In the genomic region with DNA sequence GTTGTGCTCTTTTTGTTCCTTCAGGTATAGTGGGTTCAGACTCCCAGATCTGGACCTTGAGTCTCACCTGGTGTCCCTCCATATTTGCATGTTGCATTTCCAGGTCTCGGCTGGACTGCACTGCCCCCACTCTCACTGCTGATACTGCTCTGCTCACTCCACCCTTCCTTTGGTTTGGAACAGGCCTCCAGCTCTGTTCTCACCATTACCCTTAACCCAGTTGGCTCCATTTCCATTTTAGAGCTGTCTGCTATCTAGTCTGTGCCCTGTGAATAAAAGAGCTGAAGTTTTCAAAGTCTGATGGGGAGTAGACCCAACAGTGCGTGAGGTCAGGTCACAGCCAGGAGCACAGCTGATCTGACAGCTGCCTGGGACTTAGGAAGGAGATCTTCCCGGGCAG, we compare ENCODE assay signal across 18 mouse cellular contexts. TPM values are rescaled to one million over a fixed set of nuclear protein-coding genes. Genes with fewer than 3 reads are reported as not detected.
DNase-seq lines count a peak whose midpoint lies in the region; ATAC-seq and TF ChIP-seq lines count a peak whose summit lies in the region.
"Had no signal": no experiment of that assay in that cellular context is flagged by ENCODE, and none has a peak within 500 bp of the region (broad histone marks: within the 10 kb centered on the region; RNA-seq: fewer than 3 reads in every experiment).

No protein-coding gene starts in this region.

- WGBS in heart, embryonic 16.5 days: 73% methylated on average over 3 of the region's 3 CpGs
- 74% methylated on average over 3 of the region's 3 CpGs for WGBS in heart, embryonic 11.5 days (ENCODE audit: insufficient replicate concordance)
- 48% methylated on average over 3 of the region's 3 CpGs for WGBS in kidney, adult 2 months
- WGBS in kidney, embryonic 14.5 days: 83% methylated on average over 3 of the region's 3 CpGs
- WGBS in liver, postnatal 0 days (ENCODE audit: insufficient replicate concordance): 64% methylated on average over 3 of the region's 3 CpGs

- no peak overlapping the region for H3K4me3 ChIP-seq in heart, embryonic 16.5 days (ENCODE audit: low read length)
- H3K4me3 ChIP-seq in heart, embryonic 11.5 days (ENCODE audit: low read depth, low read length): no peak overlapping the region
- H3K4me3 ChIP-seq in kidney, adult 2 months (ENCODE audit: insufficient read depth, low read depth, low read length): no peak overlapping the region
- H3K4me3 ChIP-seq in kidney, embryonic 14.5 days (ENCODE audit: low read length): no peak overlapping the region
- H3K4me3 ChIP-seq in liver, postnatal 0 days (ENCODE audit: low read depth, low read length): no peak overlapping the region
- H3K4me3 ChIP-seq: embryonic facial prominence, embryonic 13.5 days; forebrain, embryonic 13.5 days; heart, embryonic 13.5 days; hindbrain, embryonic 15.5 days had no signal

- H3K9ac ChIP-seq in heart, embryonic 16.5 days (ENCODE audit: low read length): no peak overlapping the region
- H3K9ac ChIP-seq in heart, embryonic 11.5 days (ENCODE audit: low read depth, low read length): no peak overlapping the region
- H3K9ac ChIP-seq in kidney, embryonic 14.5 days (ENCODE audit: low read depth, low read length): no peak overlapping the region
- no peak overlapping the region for H3K9ac ChIP-seq in liver, postnatal 0 days (replicated peaks)
- H3K9ac ChIP-seq: embryonic facial prominence, embryonic 13.5 days; forebrain, embryonic 13.5 days; forebrain, postnatal 0 days; heart, embryonic 13.5 days; hindbrain, embryonic 15.5 days had no signal

- peaks cover 52% of the 10 kb centered on the region for H3K36me3 ChIP-seq in heart, embryonic 16.5 days (ENCODE audit: control insufficient read depth, insufficient read depth)
- H3K36me3 ChIP-seq in heart, embryonic 11.5 days (ENCODE audit: control insufficient read depth, insufficient read depth, low read length): peaks cover 38% of the 10 kb centered on the region
- H3K36me3 ChIP-seq in kidney, adult 2 months (ENCODE audit: control insufficient read depth, insufficient read depth, low read length): peaks cover 7% of the 10 kb centered on the region
- H3K36me3 ChIP-seq in kidney, embryonic 14.5 days (ENCODE audit: control insufficient read depth, insufficient read depth, low read length): peaks cover 93% of the 10 kb centered on the region
- peaks cover 78% of the 10 kb centered on the region for H3K36me3 ChIP-seq in liver, postnatal 0 days (replicated peaks; ENCODE audit: insufficient read depth, low read length)

- 0 out of 2 replicates have a peak, but pooled peaks have one; percentile 58 for ATAC-seq in heart, embryonic 16.5 days (replicated peaks; ENCODE audit: extremely low read depth, insufficient read depth, low FRiP score)
- no peak for ATAC-seq in heart, embryonic 11.5 days (replicated peaks; ENCODE audit: insufficient number of reproducible peaks, low FRiP score, low TSS enrichment)
- no peak for ATAC-seq in kidney, embryonic 14.5 days (ENCODE audit: low FRiP score, low TSS enrichment)
- ATAC-seq in liver, postnatal 0 days: peak; percentile 74
- ATAC-seq: forebrain, embryonic 13.5 days; forebrain, postnatal 0 days; intestine, embryonic 16.5 days had no signal

- no peaks in the 10 kb centered on the region for H3K27me3 ChIP-seq in heart, embryonic 16.5 days (ENCODE audit: control insufficient read depth, insufficient read depth, low read length)
- no peaks in the 10 kb centered on the region for H3K27me3 ChIP-seq in heart, embryonic 11.5 days (ENCODE audit: control insufficient read depth, insufficient read depth, low read length)
- H3K27me3 ChIP-seq in kidney, adult 2 months (replicated peaks; ENCODE audit: control insufficient read depth, insufficient read depth, low read length): no peaks in the 10 kb centered on the region
- no peaks in the 10 kb centered on the region for H3K27me3 ChIP-seq in kidney, embryonic 14.5 days (ENCODE audit: control insufficient read depth, insufficient read depth, low read length)
- no peaks in the 10 kb centered on the region for H3K27me3 ChIP-seq in liver, postnatal 0 days (ENCODE audit: insufficient read depth, low read length)
- H3K27me3 ChIP-seq: embryonic facial prominence, embryonic 13.5 days; forebrain, embryonic 13.5 days; heart, embryonic 13.5 days; hindbrain, embryonic 15.5 days had no signal

- peaks cover 4% of the 10 kb centered on the region for H3K4me1 ChIP-seq in heart, embryonic 16.5 days (ENCODE audit: control insufficient read depth, insufficient read depth, low read length)
- H3K4me1 ChIP-seq in heart, embryonic 11.5 days (ENCODE audit: control insufficient read depth, insufficient read depth, low read length): peaks cover 6% of the 10 kb centered on the region
- H3K4me1 ChIP-seq in kidney, adult 2 months (ENCODE audit: control insufficient read depth, insufficient read depth, low read length): no peaks in the 10 kb centered on the region
- no peaks in the 10 kb centered on the region for H3K4me1 ChIP-seq in kidney, embryonic 14.5 days (ENCODE audit: control insufficient read depth, insufficient read depth, low read length)
- no peaks in the 10 kb centered on the region for H3K4me1 ChIP-seq in liver, postnatal 0 days (ENCODE audit: insufficient read depth)
- H3K4me1 ChIP-seq: embryonic facial prominence, embryonic 13.5 days; forebrain, embryonic 13.5 days; hindbrain, embryonic 15.5 days had no signal

- no peak for TF ChIP-seq CTCF in kidney, adult 2 months (conservative IDR thresholded peaks at IDR 0.05; ENCODE audit: insufficient read depth, insufficient read length, low read depth, low read length)
- no peak for TF ChIP-seq CTCF in liver, postnatal 0 days (IDR thresholded peaks at IDR 0.05; ENCODE audit: low read depth)

- no peak overlapping the region for H3K4me2 ChIP-seq in heart, embryonic 16.5 days (ENCODE audit: low read depth, low read length)
- H3K4me2 ChIP-seq in heart, embryonic 11.5 days: no peak overlapping the region
- no peak overlapping the region for H3K4me2 ChIP-seq in kidney, embryonic 14.5 days (replicated peaks; ENCODE audit: low read depth, low read length)
- no peak overlapping the region for H3K4me2 ChIP-seq in liver, postnatal 0 days (ENCODE audit: low read depth, low read length)
- H3K4me2 ChIP-seq: embryonic facial prominence, embryonic 13.5 days; forebrain, embryonic 13.5 days; heart, embryonic 13.5 days; hindbrain, embryonic 15.5 days had no signal

- H3K27ac ChIP-seq in heart, embryonic 16.5 days (ENCODE audit: low read length): no peak overlapping the region
- no peak overlapping the region for H3K27ac ChIP-seq in heart, embryonic 11.5 days (ENCODE audit: low read depth, low read length)
- H3K27ac ChIP-seq in kidney, adult 2 months (ENCODE audit: insufficient read depth, low read depth, low read length): no peak overlapping the region
- H3K27ac ChIP-seq in kidney, embryonic 14.5 days (ENCODE audit: low read depth, low read length): no peak overlapping the region
- H3K27ac ChIP-seq in liver, postnatal 0 days (ENCODE audit: low read depth): peak overlapping the region; percentile 44; the same call in 1 of the 2 replicates
- H3K27ac ChIP-seq: embryonic facial prominence, embryonic 13.5 days; forebrain, embryonic 13.5 days; heart, embryonic 13.5 days; hindbrain, embryonic 15.5 days had no signal

- no peaks in the 10 kb centered on the region for H3K9me3 ChIP-seq in heart, embryonic 16.5 days (replicated peaks; ENCODE audit: control insufficient read depth, low read length)
- no peaks in the 10 kb centered on the region for H3K9me3 ChIP-seq in heart, embryonic 11.5 days (replicated peaks; ENCODE audit: control insufficient read depth, low read length)
- no peaks in the 10 kb centered on the region for H3K9me3 ChIP-seq in kidney, embryonic 14.5 days (ENCODE audit: control insufficient read depth, low read length)
- no peaks in the 10 kb centered on the region for H3K9me3 ChIP-seq in liver, postnatal 0 days (ENCODE audit: low read length)
- H3K9me3 ChIP-seq: embryonic facial prominence, embryonic 13.5 days; forebrain, embryonic 13.5 days; heart, embryonic 13.5 days; hindbrain, embryonic 15.5 days had no signal

- DNase-seq in kidney, adult 2 months: peak; percentile 10
- DNase-seq in liver, postnatal 0 days: no peak
- no peak for DNase-seq in liver
- no peak for DNase-seq in cerebellum, postnatal 4 days (ENCODE audit: low spot score in 2 of 2)
- DNase-seq: adrenal gland, adult 8-10 months; adrenal gland, postnatal 36 days; cerebellum, adult 8-10 months; cerebellum, postnatal 14 days; forebrain, postnatal 0 days; gastrocnemius, postnatal 25 days had no signal

- no peak for TF ChIP-seq POLR2A in kidney, adult 2 months (IDR thresholded peaks at IDR 0.05; ENCODE audit: low read depth, low read length)

- no peak for TF ChIP-seq EP300 in liver, postnatal 0 days (IDR thresholded peaks at IDR 0.05; ENCODE audit: low read depth)

RNA-seq across cellular contexts. Expression of gene Ints14, which starts 19.8 kb away (rescaled TPM):
- polyA plus RNA-seq in heart, embryonic 16.5 days (2015; fragmentation: Nextera tagmentation; extraction: Ambion mirVana): 36.0 and 38.8 TPM in 2 replicates
- 50.6 and 52.2 TPM in 2 replicates for polyA plus RNA-seq in heart, embryonic 11.5 days (2014; fragmentation: Nextera tagmentation; extraction: Ambion mirVana)
- polyA plus RNA-seq in kidney, adult 2 months (2012; rRNA removed): 16.5 and 17.3 TPM in 2 replicates
- 41.4 and 71.6 TPM in 2 replicates for polyA plus RNA-seq in kidney, embryonic 14.5 days (2014; fragmentation: Nextera tagmentation; extraction: Ambion mirVana)
- polyA plus RNA-seq in liver, postnatal 0 days (2015; fragmentation: Nextera tagmentation; extraction: Ambion mirVana): 10.5 and 11.1 TPM in 2 replicates

RNA-seq across cellular contexts. Expression of gene Slc24a1, which starts 29.1 kb away (rescaled TPM):
- polyA plus RNA-seq in heart, embryonic 16.5 days (2015; fragmentation: Nextera tagmentation; extraction: Ambion mirVana): 0.04 TPM in 1 of 2 replicates, not detected in the other
- 0.03 and 0.07 TPM in 2 replicates for polyA plus RNA-seq in heart, embryonic 11.5 days (2014; fragmentation: Nextera tagmentation; extraction: Ambion mirVana)
- not detected in 2 replicates for polyA plus RNA-seq in kidney, adult 2 months (2012; rRNA removed)
- polyA plus RNA-seq in kidney, embryonic 14.5 days (2014; fragmentation: Nextera tagmentation; extraction: Ambion mirVana): not detected in 2 replicates
- 0.02 and 0.04 TPM in 2 replicates for polyA plus RNA-seq in liver, postnatal 0 days (2015; fragmentation: Nextera tagmentation; extraction: Ambion mirVana)
- polyA plus RNA-seq: embryonic facial prominence, embryonic 13.5 days had no signal

RNA-seq across cellular contexts. Expression of gene Hacd3, which starts 40.9 kb away (rescaled TPM):
- polyA plus RNA-seq in heart, embryonic 16.5 days (2015; fragmentation: Nextera tagmentation; extraction: Ambion mirVana): 50.5 and 52.3 TPM in 2 replicates
- 55.8 and 60.2 TPM in 2 replicates for polyA plus RNA-seq in heart, embryonic 11.5 days (2014; fragmentation: Nextera tagmentation; extraction: Ambion mirVana)
- polyA plus RNA-seq in kidney, adult 2 months (2012; rRNA removed): 36.9 and 37.5 TPM in 2 replicates
- polyA plus RNA-seq in kidney, embryonic 14.5 days (2014; fragmentation: Nextera tagmentation; extraction: Ambion mirVana): 45.6 and 85.6 TPM in 2 replicates
- polyA plus RNA-seq in liver, postnatal 0 days (2015; fragmentation: Nextera tagmentation; extraction: Ambion mirVana): 98.6 and 108 TPM in 2 replicates

RNA-seq across cellular contexts. Expression of gene Dpp8, which starts 51.7 kb away (rescaled TPM):
- 31.5 and 32.3 TPM in 2 replicates for polyA plus RNA-seq in heart, embryonic 16.5 days (2015; fragmentation: Nextera tagmentation; extraction: Ambion mirVana)
- 23.7 and 30.2 TPM in 2 replicates for polyA plus RNA-seq in heart, embryonic 11.5 days (2014; fragmentation: Nextera tagmentation; extraction: Ambion mirVana)
- polyA plus RNA-seq in kidney, adult 2 months (2012; rRNA removed): 41.6 and 45.3 TPM in 2 replicates
- 20.7 and 29.9 TPM in 2 replicates for polyA plus RNA-seq in kidney, embryonic 14.5 days (2014; fragmentation: Nextera tagmentation; extraction: Ambion mirVana)
- polyA plus RNA-seq in liver, postnatal 0 days (2015; fragmentation: Nextera tagmentation; extraction: Ambion mirVana): 9.2 and 10.6 TPM in 2 replicates

Comparison
In these comparisons a context has a peak if more than half of its experiments do, and no peak if none do; other contexts are left out.
1. ATAC-seq: peak in heart, embryonic 16.5 days (single experiment) and liver, postnatal 0 days (single experiment); none in heart, embryonic 11.5 days (single experiment) and kidney, embryonic 14.5 days (single experiment).